Mouse (Mus musculus) ES-Bruce4 (cell line): ENCODE results near the gene Nf1. TPM values are rescaled to one million over a fixed set of nuclear protein-coding genes. Genes with fewer than 3 reads are reported as not detected.

Experiments
- H3K27ac ChIP-seq: 2 replicates; pipeline ENCODE4 v1.5.1; 2012; ENCODE audit warnings: low read length, inconsistent platforms; ENCODE audit not compliant: insufficient read depth
- H3K27me3 ChIP-seq: 2 replicates; pipeline ENCODE4 v1.6.1; 2012; ENCODE audit warnings: mild to moderate bottlenecking, low read length, inconsistent platforms; ENCODE audit not compliant: control insufficient read depth, poor library complexity, insufficient read depth, severe bottlenecking
- H3K36me3 ChIP-seq: 2 replicates; pipeline ENCODE4 v1.6.1; 2012; ENCODE audit warnings: inconsistent platforms, mild to moderate bottlenecking, low read length, moderate library complexity; ENCODE audit not compliant: control insufficient read depth, poor library complexity, insufficient read depth, severe bottlenecking
- H3K4me1 ChIP-seq: one replicate; pipeline ENCODE4 v1.8.1; 2011; ENCODE audit warnings: low read length; ENCODE audit not compliant: control insufficient read depth, insufficient read depth
- H3K4me3 ChIP-seq: 2 replicates; pipeline ENCODE4 v1.5.1; 2011; ENCODE audit warnings: low read depth, mild to moderate bottlenecking, low read length
- H3K9ac ChIP-seq: 2 replicates; pipeline ENCODE4 v1.6.1; 2012; ENCODE audit warnings: low read depth, mild to moderate bottlenecking, inconsistent platforms; ENCODE audit not compliant: poor library complexity, severe bottlenecking
- H3K9me3 ChIP-seq: replicated peaks from 2 replicates; pipeline ENCODE4 v1.6.1; 2012; ENCODE audit warnings: mild to moderate bottlenecking, low read length, inconsistent platforms; ENCODE audit not compliant: control insufficient read depth, poor library complexity, insufficient read depth, severe bottlenecking
- CTCF ChIP-seq: IDR thresholded peaks from one replicate; pipeline ENCODE4 v1.8.1; 2011; ENCODE audit warnings: low read depth, low read length
- EP300 ChIP-seq: IDR thresholded peaks from 2 replicates; pipeline ENCODE4 v1.6.1; 2011; ENCODE audit warnings: low read depth, low read length; ENCODE audit not compliant: insufficient read depth
- POLR2A ChIP-seq: IDR thresholded peaks from one replicate; pipeline ENCODE4 v1.8.1; 2011; ENCODE audit warnings: low read length; ENCODE audit not compliant: insufficient read depth
- polyA plus RNA-seq: library from polyadenylated mRNA; stranded (reverse); fragments of >200 nt; gene quantifications from 2 replicates; pipeline ENCODE4 v1.2.4, GENCODE M21; 2011; ENCODE audit warnings: low read depth; ENCODE audit not compliant: missing spikeins, insufficient read depth, insufficient read length

Nf1 gene
- polyA plus RNA-seq, 1 experiment: 39.6 TPM

DNA sequence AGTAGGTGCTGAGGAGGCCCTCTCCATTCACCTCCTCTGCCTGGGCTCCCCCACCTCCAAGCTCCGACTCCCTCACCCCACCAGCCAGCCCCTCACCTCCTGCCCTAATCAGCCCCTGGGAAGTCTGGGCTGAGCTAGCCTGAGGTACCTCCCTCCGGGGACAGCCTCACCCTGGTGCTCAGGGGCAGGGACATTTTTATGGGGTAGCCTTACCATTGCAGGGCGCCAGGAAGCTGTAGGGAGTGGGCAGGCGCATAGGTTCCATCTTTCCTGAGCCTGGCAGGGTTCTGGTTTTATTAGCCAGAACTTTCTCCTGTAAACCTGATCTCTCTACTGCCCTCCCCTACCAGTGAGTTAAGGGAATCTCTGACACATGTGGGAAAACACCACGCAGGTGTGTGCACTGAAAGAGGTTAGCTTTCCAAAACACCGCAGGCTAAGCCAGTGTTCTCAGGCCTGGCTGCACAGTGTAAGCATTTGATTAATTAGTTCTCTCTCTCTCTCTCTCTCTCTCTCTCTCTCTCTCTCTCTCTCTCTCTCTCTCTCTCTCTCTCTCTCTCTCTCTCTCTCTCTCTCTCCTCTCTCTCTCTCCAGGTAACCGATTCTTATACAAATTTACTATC is 290.4 kb downstream of the Nf1 start:
- H3K27ac ChIP-seq: no peak overlapping the region
- no peaks in the 10 kb centered on the region for H3K36me3 ChIP-seq
- no peaks in the 10 kb centered on the region for H3K4me1 ChIP-seq
- no peak overlapping the region for H3K9ac ChIP-seq
- TF ChIP-seq CTCF (no peak), POLR2A (no peak), EP300 (no peak)
- no peak overlapping the region for H3K4me3 ChIP-seq
- no peaks in the 10 kb centered on the region for H3K27me3 ChIP-seq
- no peaks in the 10 kb centered on the region for H3K9me3 ChIP-seq

DNA sequence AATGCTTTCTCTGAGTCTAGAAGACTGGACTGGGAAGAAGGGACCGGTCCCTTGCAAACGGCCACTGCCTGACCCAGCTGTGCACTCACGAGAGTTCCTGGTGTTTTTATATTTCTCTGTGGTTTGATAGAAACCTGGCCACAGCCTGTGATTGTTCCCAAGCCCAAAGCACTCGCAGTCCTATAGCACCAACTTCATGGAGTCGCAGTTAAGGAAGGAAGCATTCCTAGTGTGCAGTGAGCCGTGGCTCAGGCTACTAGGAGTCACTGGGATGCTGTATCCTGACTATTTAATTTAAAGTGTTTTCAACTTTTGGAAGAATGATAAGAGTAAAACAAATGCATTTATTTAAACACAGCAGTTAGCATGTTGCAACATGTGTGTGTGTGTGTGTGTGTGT is 291.0 kb downstream of the Nf1 start:
- H3K9me3 ChIP-seq: no peaks in the 10 kb centered on the region
- TF ChIP-seq CTCF: no peak
- TF ChIP-seq POLR2A: no peak
- TF ChIP-seq EP300: no peak
- H3K4me3 ChIP-seq: no peak overlapping the region
- no peak overlapping the region for H3K27ac ChIP-seq
- H3K9ac ChIP-seq: no peak overlapping the region
- no peaks in the 10 kb centered on the region for H3K27me3 ChIP-seq
- H3K36me3 ChIP-seq: no peaks in the 10 kb centered on the region
- H3K4me1 ChIP-seq: no peaks in the 10 kb centered on the region

Other genes starting within 250 kb of the Nf1 start
- 7.7 and 10.1 TPM in 2 replicates for gene Ksr1, start 193.3 kb upstream of the Nf1 start, polyA plus RNA-seq
- 188 and 195 TPM in 2 replicates for gene Wsb1, start 85.0 kb upstream of the Nf1 start, polyA plus RNA-seq
- gene Gm9964, start 42.8 kb upstream of the Nf1 start, polyA plus RNA-seq: not detected in 2 replicates
- gene Omg, start 164.4 kb downstream of the Nf1 start, polyA plus RNA-seq: not detected in 2 replicates
- gene Evi2b, start 184.1 kb downstream of the Nf1 start, polyA plus RNA-seq: not detected in 2 replicates
- not detected in 2 replicates for gene Evi2, start 190.9 kb downstream of the Nf1 start, polyA plus RNA-seq
- gene Evi2a, start 190.9 kb downstream of the Nf1 start, polyA plus RNA-seq: not detected in 2 replicates